Mouse (Mus musculus) kidney, adult 2 months (tissue): ENCODE measurements around the gene Mlxip.

Experiments used
- CTCF ChIP-seq: fragments of 200-500 bp; conservative IDR thresholded peaks from 2 replicates; pipeline ENCODE4 v1.5.1; 2011; ENCODE audit warnings: low read depth, mild to moderate bottlenecking, control low read depth, low read length, moderate library complexity, mixed read lengths; ENCODE audit not compliant: insufficient read depth, insufficient read length
- POLR2A ChIP-seq: fragments of 200-500 bp; IDR thresholded peaks from one replicate; pipeline ENCODE4 v1.6.1; 2011; ENCODE audit warnings: low read depth, low read length, control low read depth

GRCm38 (mm10) chr5:123370049-123370448, 24.5 kb upstream of the Mlxip start:
- TF ChIP-seq CTCF: no peak
- TF ChIP-seq POLR2A: no peak
